Mouse (Mus musculus) thymus, postnatal 10 days (tissue): ENCODE measurements at regions not wholly inside any gene's neighbourhood (a gene's known extent, or its start where the extent isn't known, plus 50 kb on each side); places are given as distances from the start of the nearest gene placed in this dataset.
"Not testable (repeated sequence)": the region's sequence is repeated elsewhere in the genome, so short reads cannot be mapped to it uniquely, and the experiment has no call there.

ENCODE experiments used
- DNase-seq, 2 experiments: peaks; one replicate each; pipeline ENCODE4 v3.0.0; 2021; ENCODE audit warnings: low spot score in 2 of 2

- DNase-seq, result no peak
Measured at GRCm38 (mm10) chrX:92981141-92981540, 305.1 kb upstream of the Arx start.

- DNase-seq, result no peak
Measured at GRCm38 (mm10) chrX:93002236-93002976, 283.8 kb upstream of the Arx start.

- DNase-seq, result no peak
Measured at GRCm38 (mm10) chrX:93006681-93007080, 279.6 kb upstream of the Arx start.

- no peak for DNase-seq
Measured at GRCm38 (mm10) chrX:93011578-93011977, 274.7 kb upstream of the Arx start.

GRCm38 (mm10) chrX:93016391-93016790 lies 269.9 kb upstream of the Arx start:
- no peak for DNase-seq

- no peak for DNase-seq
Measured at GRCm38 (mm10) chrX:93041096-93041495, 245.1 kb upstream of the Arx start.

GRCm38 (mm10) chrX:93042736-93043135 lies 243.5 kb upstream of the Arx start:
- no peak for DNase-seq

- no peak for DNase-seq
Measured at GRCm38 (mm10) chrX:93048967-93049754, 237.1 kb upstream of the Arx start.

- no peak for DNase-seq
Measured at GRCm38 (mm10) chrX:93049755-93050143, 236.5 kb upstream of the Arx start.

- no peak for DNase-seq
Measured at GRCm38 (mm10) chrX:93059533-93059932, 226.7 kb upstream of the Arx start.

GRCm38 (mm10) chrX:93068884-93069283 lies 217.4 kb upstream of the Arx start:
- DNase-seq, result no peak

GRCm38 (mm10) chrX:93069569-93070289 lies 216.5 kb upstream of the Arx start:
- peak in 1 of 2 experiments; percentile 14 for DNase-seq

GRCm38 (mm10) chrX:93070290-93070611 lies 216.0 kb upstream of the Arx start:
- no peak for DNase-seq

GRCm38 (mm10) chrX:93088976-93089375 lies 197.3 kb upstream of the Arx start:
- DNase-seq, result no peak

GRCm38 (mm10) chrX:93097551-93097950 lies 188.7 kb upstream of the Arx start:
- no peak for DNase-seq

- DNase-seq, result no peak
Measured at GRCm38 (mm10) chrX:93107930-93108567, 178.2 kb upstream of the Arx start.

GRCm38 (mm10) chrX:93154367-93154766 lies 131.9 kb upstream of the Arx start:
- not testable (repeated sequence) for DNase-seq

- no peak for DNase-seq
Measured at GRCm38 (mm10) chrX:93159105-93159504, 127.1 kb upstream of the Arx start.

GRCm38 (mm10) chrX:93160956-93161355 lies 125.3 kb upstream of the Arx start:
- DNase-seq, result no peak
